Mouse (Mus musculus) left cerebral cortex, postnatal 25 days (tissue): ENCODE data around the gene Cfap61. TPM values are rescaled to one million over a fixed set of nuclear protein-coding genes. Genes with fewer than 3 reads are reported as not detected.

ENCODE experiments used
- DNase-seq, 2 experiments: peaks; one replicate each; pipeline ENCODE4 v3.0.0; 2022; ENCODE audit warnings: low spot score in 2 of 2, mixed read lengths in 1 of 2
- intact Hi-C: fragments of 180-260 bp; cut with DNase I; formaldehyde crosslinking; loops from one replicate; pipeline ENCODE4 v1.15.1; 2025
- total RNA-seq, 2 experiments: library from RNA; stranded (reverse); gene quantifications; 2 replicates each; pipeline ENCODE4 v1.2.3; 2021

Gene Cfap61
- total RNA-seq, 2 experiments from 2014 or later, result 3.2 to 4.1 TPM

GRCm38 (mm10) chr2:146063093-146064074 is 128.8 kb downstream of the Cfap61 start:
- intact Hi-C loops, result no loop called here
- no peak for DNase-seq

- no peak for DNase-seq
- intact Hi-C loops, result no loop called here
Measured at GRCm38 (mm10) chr2:146067364-146067763, 132.8 kb downstream of the Cfap61 start.

GRCm38 (mm10) chr2:146073300-146073699 is 138.7 kb downstream of the Cfap61 start:
- intact Hi-C loops, result no loop called here
- DNase-seq, result no peak

- DNase-seq, result no peak
- intact Hi-C loops, result no loop called here
Measured at GRCm38 (mm10) chr2:146077117-146077516, 142.5 kb downstream of the Cfap61 start.

GRCm38 (mm10) chr2:146080282-146080681 is 145.7 kb downstream of the Cfap61 start:
- intact Hi-C loops, result no loop called here
- no peak for DNase-seq

- DNase-seq, result no peak
- intact Hi-C loops, result no loop called here
Measured at GRCm38 (mm10) chr2:146083326-146083871, 148.8 kb downstream of the Cfap61 start.

GRCm38 (mm10) chr2:146087411-146087810 is 152.8 kb downstream of the Cfap61 start:
- DNase-seq, result no peak
- intact Hi-C loops, result no loop called here

GRCm38 (mm10) chr2:146089157-146089692 is 154.6 kb downstream of the Cfap61 start:
- DNase-seq, result no peak
- intact Hi-C loops, result no loop called here

GRCm38 (mm10) chr2:146097532-146097931 is 162.9 kb downstream of the Cfap61 start:
- DNase-seq, result no peak
- intact Hi-C loops, result no loop called here

- intact Hi-C loops, result no loop called here
- no peak for DNase-seq
Measured at GRCm38 (mm10) chr2:146098853-146099717, 164.5 kb downstream of the Cfap61 start.

GRCm38 (mm10) chr2:146099838-146100237 is 165.3 kb downstream of the Cfap61 start:
- intact Hi-C loops, result no loop called here
- DNase-seq, result no peak

GRCm38 (mm10) chr2:146100489-146101060 is 166.0 kb downstream of the Cfap61 start:
- intact Hi-C loops, result no loop called here
- DNase-seq, result no peak

GRCm38 (mm10) chr2:146102600-146102999 is 168.0 kb downstream of the Cfap61 start:
- intact Hi-C loops, result no loop called here
- no peak for DNase-seq

- intact Hi-C loops, result no loop called here
- no peak for DNase-seq
Measured at GRCm38 (mm10) chr2:146105341-146105740, 170.8 kb downstream of the Cfap61 start.

GRCm38 (mm10) chr2:146107980-146108379 is 173.4 kb downstream of the Cfap61 start:
- DNase-seq, result no peak
- intact Hi-C loops, result no loop called here

GRCm38 (mm10) chr2:146109921-146110320 is 175.3 kb downstream of the Cfap61 start:
- intact Hi-C loops, result no loop called here
- no peak for DNase-seq

- intact Hi-C loops, result no loop called here
Measured at GRCm38 (mm10) chr2:146116282-146116681, 181.7 kb downstream of the Cfap61 start.

GRCm38 (mm10) chr2:146116726-146117125 is 182.1 kb downstream of the Cfap61 start:
- DNase-seq, result no peak
- intact Hi-C loops, result no loop called here

More at GRCm38 (mm10) chr2:146116282-146116681, 181.7 kb downstream of the Cfap61 start:
- no peak for DNase-seq

GRCm38 (mm10) chr2:146117191-146117914 is 182.8 kb downstream of the Cfap61 start:
- DNase-seq, result no peak
- intact Hi-C loops, result no loop called here
